Mouse (Mus musculus): ENCODE data around the gene Fam163a.

- TF ChIP-seq CTCF (IDR thresholded peaks at IDR 0.05; ENCODE audit: control insufficient read depth, insufficient read depth, insufficient read length) (no peak), MAX (IDR thresholded peaks at IDR 0.05) (no peak), MYOG (IDR thresholded peaks at IDR 0.05; ENCODE audit: control insufficient read depth, extremely low read depth, insufficient read length) (no peak), USF1 (IDR thresholded peaks at IDR 0.05; ENCODE audit: low read depth) (no peak), MYOD1 (IDR thresholded peaks at IDR 0.05; ENCODE audit: control insufficient read depth, insufficient read length, low read depth) (no peak), FOSL1 (IDR thresholded peaks at IDR 0.05; ENCODE audit: insufficient read depth, low read length, poor library complexity, severe bottlenecking) (no peak), CEBPB (IDR thresholded peaks at IDR 0.05; ENCODE audit: low read depth) (no peak)
Measured at GRCm38 (mm10) chr1:156193292-156193691, 11.5 kb downstream of the Fam163a start.

Measured in C2C12 (cell line).